Mouse (Mus musculus) CH12.LX (cell line): ENCODE measurements around the gene Traf3. TPM values are rescaled to one million over a fixed set of nuclear protein-coding genes. Genes with fewer than 3 reads are reported as not detected.

Experiments used
- DNase-seq: peaks from one replicate; pipeline ENCODE4 v3.0.0-alpha.2; 2013; ENCODE audit errors: extremely low read depth
- H3K27ac ChIP-seq: 2 replicates; pipeline ENCODE4 v1.5.1; 2012; ENCODE audit warnings: low read depth, mild to moderate bottlenecking, control low read depth, moderate library complexity; ENCODE audit not compliant: insufficient read depth
- H3K27me3 ChIP-seq: replicated peaks from 2 replicates; pipeline ENCODE3; 2012; ENCODE audit warnings: inconsistent platforms
- H3K36me3 ChIP-seq, 2 experiments: replicated peaks in 1 of 2; 2 replicates each; pipeline versions ENCODE3 to v1.6.1; 2012; ENCODE audit warnings: inconsistent platforms in 1 of 2, low read length in 1 of 2, mild to moderate bottlenecking in 1 of 2, mixed read lengths in 1 of 2, moderate library complexity in 1 of 2; ENCODE audit not compliant: control insufficient read depth in 1 of 2, insufficient read depth in 1 of 2
- H3K4me1 ChIP-seq, 2 experiments: 2 replicates each; pipeline ENCODE4 v1.6.1; 2012; ENCODE audit warnings: inconsistent platforms in 1 of 2, moderate library complexity in 1 of 2; ENCODE audit not compliant: insufficient read depth in 2 of 2, control insufficient read depth in 1 of 2
- H3K4me2 ChIP-seq: 2 replicates; pipeline ENCODE4 v1.6.1; 2012; ENCODE audit warnings: low read depth, mild to moderate bottlenecking, control low read depth; ENCODE audit not compliant: poor library complexity, insufficient read depth, severe bottlenecking
- H3K4me3 ChIP-seq, 3 experiments: fragments of 150-350 bp in 1 of 3; sonication (generic) in 1 of 3; replicated peaks in 1 of 3; 2 replicates each; pipeline versions ENCODE3 to v1.5.1; 2011 to 2012; ENCODE audit warnings: low read depth in 2 of 3, low read length in 2 of 3, mild to moderate bottlenecking in 2 of 3, moderate library complexity in 2 of 3, control low read depth in 1 of 3, improper control_type of control experiment in 1 of 3, inconsistent platforms in 1 of 3, mixed read lengths in 1 of 3; ENCODE audit not compliant: poor library complexity in 1 of 3
- H3K79me2 ChIP-seq: replicated peaks from 2 replicates; pipeline ENCODE4 v1.6.1; 2012; ENCODE audit warnings: mild to moderate bottlenecking, moderate library complexity; ENCODE audit not compliant: control insufficient read depth, poor library complexity, insufficient read depth, severe bottlenecking; ENCODE audit errors: extremely low read depth
- H3K9ac ChIP-seq: 2 replicates; pipeline ENCODE4 v1.6.1; 2012; ENCODE audit warnings: low read depth, mild to moderate bottlenecking, control low read depth, moderate library complexity; ENCODE audit not compliant: insufficient read depth
- H3K9me3 ChIP-seq: replicated peaks from 2 replicates; pipeline ENCODE3; 2012; ENCODE audit warnings: low read length, inconsistent platforms, mixed read lengths
- CHD1 ChIP-seq: IDR thresholded peaks from 2 replicates; pipeline ENCODE4 v1.6.1; 2012; ENCODE audit warnings: low read depth, low read length, improper control_type of control experiment, inconsistent platforms
- CTCF ChIP-seq, 2 experiments: IDR thresholded peaks in 1 of 2; conservative IDR thresholded peaks in 1 of 2; 2 replicates each; pipeline ENCODE4 v1.5.1; 2011 to 2012; ENCODE audit warnings: low read depth in 2 of 2, low read length in 2 of 2, improper control_type of control experiment in 1 of 2, inconsistent platforms in 1 of 2, mild to moderate bottlenecking in 1 of 2, moderate library complexity in 1 of 2
- ETS1 ChIP-seq: conservative IDR thresholded peaks from 2 replicates; pipeline ENCODE4 v1.6.1; 2012; ENCODE audit warnings: low read depth, mild to moderate bottlenecking, inconsistent platforms, low read length, improper control_type of control experiment, moderate library complexity
- GABPA ChIP-seq: IDR thresholded peaks from 2 replicates; pipeline ENCODE4 v1.6.1; 2012; ENCODE audit warnings: low read depth, low read length, improper control_type of control experiment, inconsistent platforms; ENCODE audit not compliant: insufficient replicate concordance
- HCFC1 ChIP-seq: IDR thresholded peaks from 2 replicates; pipeline ENCODE4 v1.6.1; 2012; ENCODE audit warnings: low read depth, mild to moderate bottlenecking, inconsistent platforms, low read length, improper control_type of control experiment
- IRF4 ChIP-seq: IDR thresholded peaks from 2 replicates; pipeline ENCODE4 v1.6.1; 2014; ENCODE audit warnings: low read depth, mild to moderate bottlenecking, inconsistent platforms, low read length, improper control_type of control experiment
- JUND ChIP-seq: conservative IDR thresholded peaks from 2 replicates; pipeline ENCODE4 v1.6.1; 2011; ENCODE audit warnings: low read depth, low read length, improper control_type of control experiment
- MEF2A ChIP-seq: IDR thresholded peaks from 2 replicates; pipeline ENCODE4 v1.6.1; 2014; ENCODE audit warnings: low read depth, mild to moderate bottlenecking, inconsistent platforms, low read length, improper control_type of control experiment, borderline replicate concordance
- MXI1 ChIP-seq: IDR thresholded peaks from 2 replicates; pipeline ENCODE4 v1.6.1; 2011; ENCODE audit warnings: mild to moderate bottlenecking, low read depth, low read length, improper control_type of control experiment
- MYC ChIP-seq: IDR thresholded peaks from 2 replicates; pipeline ENCODE4 v1.6.1; 2011; ENCODE audit warnings: low read depth, mild to moderate bottlenecking, improper control_type of control experiment, low read length
- POLR2A ChIP-seq: IDR thresholded peaks from 2 replicates; pipeline ENCODE4 v1.6.1; 2011; ENCODE audit warnings: low read depth, mild to moderate bottlenecking, improper control_type of control experiment, low read length
- RCOR1 ChIP-seq: conservative IDR thresholded peaks from 2 replicates; pipeline ENCODE4 v1.6.1; 2012; ENCODE audit warnings: low read depth, mild to moderate bottlenecking, inconsistent platforms, low read length, improper control_type of control experiment
- SIN3A ChIP-seq: IDR thresholded peaks from 2 replicates; pipeline ENCODE4 v1.6.1; 2012; ENCODE audit warnings: low read length, improper control_type of control experiment, inconsistent platforms
- TCF12 ChIP-seq: IDR thresholded peaks from 2 replicates; pipeline ENCODE4 v1.6.1; 2014; ENCODE audit warnings: low read depth, mild to moderate bottlenecking, inconsistent platforms, low read length, improper control_type of control experiment
- USF1 ChIP-seq: IDR thresholded peaks from 2 replicates; pipeline ENCODE4 v1.6.1; 2014; ENCODE audit warnings: low read depth, mild to moderate bottlenecking, inconsistent platforms, low read length, improper control_type of control experiment
- ZMIZ1 ChIP-seq: IDR thresholded peaks from 2 replicates; pipeline ENCODE4 v1.6.1; 2012; ENCODE audit warnings: low read depth, mild to moderate bottlenecking, inconsistent platforms, low read length, improper control_type of control experiment
- dilution Hi-C: fragments of 300-500 bp; cut with MboI; formaldehyde crosslinking; loops from 2 replicates; pipeline ENCODE4 v1.14.3; 2020; ENCODE audit warnings: low sequenced_read_pairs; ENCODE audit not compliant: extremely low pct_unique_long_range_greater_than_20kb, extremely low pct_ligation_motif_present
- in situ Hi-C: fragments of 300-500 bp; cut with MboI; formaldehyde crosslinking; loops from 3 replicates; pipeline ENCODE4 v1.14.3; 2019; ENCODE audit warnings: low sequenced_read_pairs, low pct_ligation_motif_present, low pct_unique_long_range_greater_than_20kb, mixed read lengths
- polyA plus RNA-seq: library from polyadenylated mRNA; unstranded; fragments of >175 nt; gene quantifications from 2 replicates; pipeline ENCODE4 v1.2.1, GENCODE M21; 2012; ENCODE audit warnings: low read depth; ENCODE audit not compliant: insufficient read length
- total RNA-seq, 2 experiments: library from RNA; depleted of rRNA; stranded (reverse); fragments of 300-350 nt in 1 of 2; fragments of >200 nt in 1 of 2; gene quantifications; 2 replicates each; pipeline ENCODE4 v1.2.3; 2012 to 2014

Gene Traf3
- total and polyA plus RNA-seq, 3 experiments: 10.9 to 33.1 (median 17.5) TPM

GRCm38 (mm10) chr12:111263650-111264049 lies 97.5 kb downstream of the Traf3 start:
- Histone ChIP-seq H3K4me1 (peaks cover 0 to 1% of the 10 kb centered on the region in 2 experiments; a peak in 2 of 4 replicates), H3K27ac (no peak overlapping the region), H3K27me3 (no peaks in the 10 kb centered on the region), H3K4me3 (no peak overlapping the region), H3K36me3 (peaks cover 75 to 97% of the 10 kb centered on the region in 2 experiments), H3K4me2 (no peak overlapping the region), H3K9me3 (no peaks in the 10 kb centered on the region), H3K79me2 (no peaks in the 10 kb centered on the region), H3K9ac (no peak overlapping the region)
- TF ChIP-seq RCOR1: no peak
- no peak for TF ChIP-seq MYC
- no peak for TF ChIP-seq GABPA
- TF ChIP-seq ETS1: no peak
- TF ChIP-seq JUND: no peak
- TF ChIP-seq SIN3A: no peak
- DNase-seq: no peak
- dilution Hi-C loops: no loop called here
- in situ Hi-C loops: no loop called here

- H3K27me3 ChIP-seq: no peaks in the 10 kb centered on the region
- in situ Hi-C loops (no loop called here), dilution Hi-C loops (no loop called here)
- H3K27ac ChIP-seq: no peak overlapping the region
- no peaks in the 10 kb centered on the region for H3K9me3 ChIP-seq
- no peak overlapping the region for H3K9ac ChIP-seq
- H3K4me1 ChIP-seq: peaks cover 4 to 10% of the 10 kb centered on the region in 2 experiments; a peak in 2 of 4 replicates
- no peak overlapping the region for H3K4me2 ChIP-seq
- no peak for DNase-seq
- H3K36me3 ChIP-seq: peaks cover 62 to 96% of the 10 kb centered on the region in 2 experiments
- no peak overlapping the region for H3K4me3 ChIP-seq
- no peaks in the 10 kb centered on the region for H3K79me2 ChIP-seq
- no peak for TF ChIP-seq JUND
- no peak for TF ChIP-seq USF1
- TF ChIP-seq CHD1: no peak
- no peak for TF ChIP-seq HCFC1
- TF ChIP-seq CTCF (conservative IDR thresholded peaks at IDR 0.05 in 1 of 2, IDR thresholded peaks at IDR 0.05 in 1 of 2; ENCODE audit: low read depth in 2 of 2, low read length in 2 of 2): no peak
- TF ChIP-seq TCF12: no peak
- TF ChIP-seq ETS1: no peak
- no peak for TF ChIP-seq ZMIZ1
- no peak for TF ChIP-seq IRF4
- no peak for TF ChIP-seq MEF2A
- TF ChIP-seq, all 38 proteins: peak for 0
Observed at GRCm38 (mm10) chr12:111265212-111265611, 99.0 kb downstream of the Traf3 start.

DNA sequence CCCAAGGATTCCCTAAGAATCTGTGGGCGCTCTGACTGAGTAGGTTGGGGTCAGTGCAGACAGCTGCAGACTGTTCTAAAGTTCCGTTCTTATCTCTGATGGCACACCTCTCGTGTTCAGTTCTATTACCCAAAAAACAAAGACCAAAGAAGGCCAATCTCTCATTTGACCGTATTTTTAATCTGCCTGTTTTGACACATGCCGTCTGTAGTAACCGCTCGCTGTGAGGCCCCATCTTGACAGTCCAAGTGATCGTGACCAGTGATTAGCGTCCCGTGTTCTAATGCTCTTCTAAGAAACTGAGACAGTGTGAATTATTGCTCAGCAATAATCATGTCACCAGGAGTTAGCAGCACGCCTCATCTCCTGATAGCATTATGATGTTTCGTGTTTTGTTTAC lies 100.4 kb downstream of the Traf3 start:
- dilution Hi-C loops (no loop called here), in situ Hi-C loops (no loop called here)
- H3K9ac ChIP-seq: no peak overlapping the region
- no peaks in the 10 kb centered on the region for H3K79me2 ChIP-seq
- no peak for DNase-seq
- H3K27me3 ChIP-seq: no peaks in the 10 kb centered on the region
- H3K27ac ChIP-seq: no peak overlapping the region
- H3K4me3 ChIP-seq: no peak overlapping the region
- no peaks in the 10 kb centered on the region for H3K9me3 ChIP-seq
- peaks cover 49 to 90% of the 10 kb centered on the region in 2 experiments for H3K36me3 ChIP-seq
- TF ChIP-seq MEF2A (no peak), MXI1 (no peak), POLR2A (no peak), ETS1 (no peak)
- H3K4me2 ChIP-seq: no peak overlapping the region
- H3K4me1 ChIP-seq: peaks cover 4 to 10% of the 10 kb centered on the region in 2 experiments; a peak in 2 of 4 replicates
